20 mouse cellular contexts compared by ENCODE assay signal in genomic region chr14:75954766-75955165, GRCm38 (mm10). TPM values are rescaled to one million over a fixed set of nuclear protein-coding genes. Genes with fewer than 3 reads are reported as not detected.
DNase-seq lines count a peak whose midpoint lies in the region; TF ChIP-seq lines count a peak whose summit lies in the region.
"Had no signal": no experiment of that assay in that cellular context is flagged by ENCODE, and none has a peak within 500 bp of the region (broad histone marks: within the 10 kb centered on the region; RNA-seq: fewer than 3 reads in every experiment).

Gene Kctd4, plus strand, starts transcription at chr14:75955009.

- H3K27ac ChIP-seq in layer of hippocampus, adult 2 months: peak within 1 kb of the TSS; percentile 76; the same call in 1 of the 2 replicates
- H3K27ac ChIP-seq in ES-Bruce4 (ENCODE audit: insufficient read depth, low read length): peak within 1 kb of the TSS; percentile 28; the same call in 1 of the 2 replicates
- H3K27ac ChIP-seq: embryonic facial prominence, embryonic 12.5 days; hindbrain, embryonic 13.5 days; limb, embryonic 15.5 days; midbrain, embryonic 13.5 days; stomach, embryonic 15.5 days had no signal

- H3K27me3 ChIP-seq in ES-Bruce4 (ENCODE audit: control insufficient read depth, insufficient read depth, low read length, poor library complexity, severe bottlenecking): no peaks in the 10 kb centered on the region
- H3K27me3 ChIP-seq: embryonic facial prominence, embryonic 12.5 days; heart, embryonic 12.5 days; hindbrain, embryonic 13.5 days; limb, embryonic 15.5 days; midbrain, embryonic 13.5 days; stomach, embryonic 15.5 days had no signal

- DNase-seq in layer of hippocampus, adult 2 months (ENCODE audit: low spot score in 2 of 2): no peak
- DNase-seq in layer of hippocampus, adult 9-10 months (ENCODE audit: low spot score): no peak
- DNase-seq in R1 (ENCODE audit: low read depth, low spot score): peak; percentile 75
- no peak for DNase-seq in left cerebral cortex, postnatal 25 days (ENCODE audit: low spot score in 2 of 2)
- no peak for DNase-seq in retina, postnatal 1 day
- DNase-seq in kidney, adult 9 months: no peak
- DNase-seq: adrenal gland, postnatal 10 days; B cell, adult 2 months; cerebellum, adult 9-10 months; kidney, postnatal 4 days had no signal

- intact Hi-C loops in left cerebral cortex, postnatal 25 days (cut with DNase I): no loop called here

- no peak for TF ChIP-seq CTCF in layer of hippocampus, adult 2 months (conservative IDR thresholded peaks at IDR 0.05)
- no peak for TF ChIP-seq CTCF in ES-Bruce4 (IDR thresholded peaks at IDR 0.05; ENCODE audit: low read depth, low read length)

- peak; percentile 88 for TF ChIP-seq EP300 in ES-Bruce4 (IDR thresholded peaks at IDR 0.05; ENCODE audit: insufficient read depth, low read depth, low read length)

- no peak within 1 kb of the TSS for H3K4me3 ChIP-seq in layer of hippocampus, adult 2 months
- H3K4me3 ChIP-seq in ES-Bruce4 (ENCODE audit: low read depth, low read length): no peak within 1 kb of the TSS
- H3K4me3 ChIP-seq: embryonic facial prominence, embryonic 12.5 days; erythroblast, embryonic 14.5 days; heart, embryonic 12.5 days; hindbrain, embryonic 13.5 days; limb, embryonic 15.5 days; midbrain, embryonic 13.5 days; stomach, embryonic 15.5 days had no signal

- H3K9ac ChIP-seq in ES-Bruce4 (ENCODE audit: low read depth, poor library complexity, severe bottlenecking): peak within 1 kb of the TSS; percentile 52
- H3K9ac ChIP-seq: embryonic facial prominence, embryonic 12.5 days; heart, embryonic 12.5 days; hindbrain, embryonic 13.5 days; limb, embryonic 15.5 days; midbrain, embryonic 13.5 days; stomach, embryonic 15.5 days had no signal

- no peaks in the 10 kb centered on the region; the same call in 1 of the 2 replicates for H3K36me3 ChIP-seq in ES-Bruce4 (ENCODE audit: control insufficient read depth, insufficient read depth, low read length, poor library complexity, severe bottlenecking)
- H3K36me3 ChIP-seq: embryonic facial prominence, embryonic 12.5 days; heart, embryonic 12.5 days; hindbrain, embryonic 13.5 days; limb, embryonic 15.5 days; midbrain, embryonic 13.5 days; stomach, embryonic 15.5 days had no signal

- no peaks in the 10 kb centered on the region for H3K9me3 ChIP-seq in ES-Bruce4 (replicated peaks; ENCODE audit: control insufficient read depth, insufficient read depth, low read length, poor library complexity, severe bottlenecking)
- H3K9me3 ChIP-seq: embryonic facial prominence, embryonic 12.5 days; heart, embryonic 12.5 days; hindbrain, embryonic 13.5 days; limb, embryonic 15.5 days; midbrain, embryonic 13.5 days; stomach, embryonic 15.5 days had no signal

- H3K4me1 ChIP-seq in ES-Bruce4 (ENCODE audit: control insufficient read depth, insufficient read depth, low read length): peaks cover 9% of the 10 kb centered on the region
- H3K4me1 ChIP-seq: heart, embryonic 12.5 days; hindbrain, embryonic 13.5 days; limb, embryonic 15.5 days; midbrain, embryonic 13.5 days; stomach, embryonic 15.5 days had no signal

- no peak for TF ChIP-seq POLR2A in ES-Bruce4 (IDR thresholded peaks at IDR 0.05; ENCODE audit: insufficient read depth, low read length)

RNA-seq across cellular contexts. Expression of gene Kctd4, which starts in this region (rescaled TPM):
- 10 to 100 TPM; 60.6 to 63.3 TPM for total RNA-seq in layer of hippocampus, adult 2 months (2021)
- polyA plus RNA-seq in ES-Bruce4 (2011; ENCODE audit: insufficient read depth, insufficient read length, low read depth, missing spikeins): not detected in 2 replicates
- total RNA-seq in left cerebral cortex, postnatal 25 days (2021): 10 to 100 TPM; 14.6 to 18.9 TPM
- total RNA-seq: adrenal gland, postnatal 10 days; granulocyte monocyte progenitor cell, adult 5-6 weeks; heart, postnatal 25 days had no signal
- polyA plus RNA-seq: erythroblast, embryonic 14.5 days had no signal
